Mouse (Mus musculus) layer of hippocampus, adult 2 months (tissue): Measurements from ENCODE around the gene Papola. TPM values are rescaled to one million over a fixed set of nuclear protein-coding genes. Genes with fewer than 3 reads are reported as not detected.

Experiments
- DNase-seq, 2 experiments: peaks; one replicate each; pipeline ENCODE4 v3.0.0; 2022; ENCODE audit warnings: low spot score in 2 of 2
- H3K27ac ChIP-seq: fragments of 200-600 bp; 2 replicates; pipeline ENCODE4 v1.8.1; 2022
- H3K4me3 ChIP-seq: fragments of 200-600 bp; 2 replicates; pipeline ENCODE4 v1.8.1; 2022; ENCODE audit warnings: mild to moderate bottlenecking
- CTCF ChIP-seq: fragments of 200-600 bp; conservative IDR thresholded peaks from 2 replicates; pipeline ENCODE4 v1.8.1; 2022; ENCODE audit warnings: antibody characterized with exemption, mild to moderate bottlenecking, moderate library complexity
- total RNA-seq, 2 experiments: library from RNA; stranded (reverse); gene quantifications; 2 replicates each; pipeline ENCODE4 v1.2.3; 2021

The Papola gene
- total RNA-seq, 2 experiments from 2014 or later = 156 to 163 TPM

GRCm38 (mm10) chr12:105769700-105770099, 14.8 kb upstream of the Papola start:
- DNase-seq = no peak
- no peak overlapping the region for H3K27ac ChIP-seq
- no peak for TF ChIP-seq CTCF
- no peak overlapping the region for H3K4me3 ChIP-seq

DNA sequence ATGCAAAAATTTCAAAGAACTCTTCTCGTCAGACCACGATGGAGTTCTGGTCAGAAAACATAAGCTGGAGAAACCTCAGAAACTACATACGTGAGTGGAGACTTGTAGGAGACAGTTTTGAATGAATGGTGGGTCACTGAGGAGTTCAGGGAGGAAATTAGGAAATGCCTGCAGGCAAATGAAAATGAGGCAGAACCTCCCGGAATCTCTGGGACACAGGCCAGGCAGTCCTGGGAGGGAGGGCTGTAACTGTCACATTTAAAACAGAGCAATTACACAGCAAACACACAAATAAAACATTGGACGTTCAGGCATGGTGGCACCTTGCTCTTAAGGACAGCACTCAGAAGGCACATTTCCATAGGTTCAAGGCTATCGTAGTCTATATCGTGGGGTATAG, 9.6 kb upstream of the Papola start:
- H3K4me3 ChIP-seq = no peak overlapping the region
- TF ChIP-seq CTCF = no peak
- DNase-seq = no peak
- H3K27ac ChIP-seq = no peak overlapping the region

DNA sequence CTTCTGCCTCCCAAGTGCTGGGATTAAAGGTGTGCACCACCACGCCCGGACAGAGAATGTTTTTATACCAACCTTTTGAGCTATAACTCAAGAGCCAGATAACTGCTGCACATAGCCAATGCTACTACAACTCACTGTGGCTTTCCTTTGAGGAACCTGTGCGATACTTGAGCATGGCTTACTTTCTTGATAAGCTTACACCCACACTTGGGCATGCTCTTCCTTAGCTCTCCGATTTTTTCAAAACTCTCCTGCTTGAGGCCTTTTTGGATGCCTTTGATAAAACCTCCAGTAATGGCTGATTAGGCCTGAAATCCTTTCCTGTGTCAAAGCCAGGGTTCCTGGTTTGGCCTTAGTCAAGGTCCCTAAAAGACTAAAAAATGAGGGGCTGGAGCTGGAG, 6.8 kb upstream of the Papola start:
- DNase-seq = no peak
- no peak overlapping the region for H3K4me3 ChIP-seq
- no peak for TF ChIP-seq CTCF
- no peak overlapping the region for H3K27ac ChIP-seq

GRCm38 (mm10) chr12:105785000-105785774, 693 bp downstream of the Papola start:
- DNase-seq = peak; percentile 32 to 62
- peak overlapping the region; percentile 72 for H3K4me3 ChIP-seq
- TF ChIP-seq CTCF = no peak

GRCm38 (mm10) chr12:105786113-105786512, 1.6 kb downstream of the Papola start:
- TF ChIP-seq CTCF = no peak
- H3K4me3 ChIP-seq = peak overlapping the region; percentile 72
- DNase-seq = no peak
- no peak overlapping the region for H3K27ac ChIP-seq

More at GRCm38 (mm10) chr12:105785000-105785774, 693 bp downstream of the Papola start:
- H3K27ac ChIP-seq = peak overlapping the region; percentile 95

DNA sequence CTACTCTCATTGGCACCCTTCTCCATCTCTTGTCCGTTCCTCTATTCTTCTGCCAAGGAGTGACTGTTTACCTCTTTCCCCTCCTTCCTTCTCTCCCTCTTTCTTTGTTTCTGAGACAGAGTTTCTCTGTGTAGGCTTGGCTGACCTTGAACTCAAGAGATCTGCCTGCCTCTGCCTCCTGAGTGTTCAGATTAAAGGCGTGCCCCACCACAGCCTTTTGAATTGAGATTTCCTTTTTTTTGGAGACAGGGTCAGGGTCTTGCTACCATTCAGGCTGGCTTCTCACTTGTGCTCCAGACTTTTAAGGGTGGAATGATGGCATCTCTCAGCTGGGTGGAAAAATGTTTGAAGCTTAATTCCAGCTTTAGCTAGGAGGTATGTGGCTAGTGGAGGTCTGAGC, 3.1 kb downstream of the Papola start:
- Histone ChIP-seq H3K27ac (no peak overlapping the region), H3K4me3 (no peak overlapping the region)
- no peak for DNase-seq
- TF ChIP-seq CTCF = no peak

GRCm38 (mm10) chr12:105789885-105790284, 5.4 kb downstream of the Papola start:
- H3K4me3 ChIP-seq = no peak overlapping the region
- no peak for TF ChIP-seq CTCF
- no peak overlapping the region for H3K27ac ChIP-seq
- no peak for DNase-seq

- no peak for TF ChIP-seq CTCF
- H3K4me3 ChIP-seq = no peak overlapping the region
- H3K27ac ChIP-seq = no peak overlapping the region
- no peak for DNase-seq
These were observed 10.4 kb downstream of the Papola start for GRCm38 (mm10) chr12:105794896-105795295.

DNA sequence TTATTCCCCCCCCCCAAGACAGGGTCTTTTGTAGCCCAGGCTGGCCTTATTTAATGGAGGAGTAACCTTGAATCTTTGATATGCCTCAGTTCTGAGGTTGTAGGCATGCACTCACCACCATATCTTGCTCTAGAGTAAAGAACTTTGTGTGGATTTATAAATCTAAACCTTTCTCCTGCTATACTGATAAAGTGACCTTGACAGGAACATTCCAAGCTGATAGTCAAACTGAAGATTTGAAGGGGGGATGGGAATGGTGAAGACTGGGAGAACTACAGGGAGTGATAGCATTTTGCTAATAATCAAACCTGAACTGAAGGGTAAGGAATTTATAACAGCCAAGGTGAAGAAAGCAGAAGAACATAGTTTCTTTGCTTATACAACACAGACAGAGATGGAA, 13.5 kb downstream of the Papola start:
- Histone ChIP-seq H3K4me3 (no peak overlapping the region), H3K27ac (no peak overlapping the region)
- no peak for TF ChIP-seq CTCF
- DNase-seq = no peak

- no peak for TF ChIP-seq CTCF
- no peak overlapping the region for H3K4me3 ChIP-seq
- DNase-seq = no peak
- H3K27ac ChIP-seq = no peak overlapping the region
These were observed 21.3 kb downstream of the Papola start for GRCm38 (mm10) chr12:105805790-105806189.

DNA sequence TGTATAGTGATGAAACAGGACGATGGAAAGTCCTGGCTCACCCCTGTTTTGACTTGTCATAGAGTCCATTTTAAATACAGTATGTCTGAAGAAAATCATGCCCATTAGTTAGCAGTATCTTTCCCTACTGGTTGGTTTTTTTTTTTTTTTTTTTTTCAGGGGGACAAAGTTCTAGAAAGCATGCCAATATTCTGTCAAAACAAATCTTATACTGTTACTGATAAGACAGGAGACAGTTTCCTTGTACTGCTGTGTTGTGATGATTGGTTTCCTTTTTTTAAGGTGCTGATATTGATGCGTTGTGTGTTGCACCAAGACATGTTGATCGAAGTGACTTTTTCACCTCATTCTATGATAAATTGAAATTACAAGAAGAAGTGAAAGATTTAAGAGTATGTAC, 21.7 kb downstream of the Papola start:
- no peak for TF ChIP-seq CTCF
- Histone ChIP-seq H3K4me3 (no peak overlapping the region), H3K27ac (no peak overlapping the region)
- DNase-seq = no peak

- no peak for DNase-seq
- Histone ChIP-seq H3K27ac (no peak overlapping the region), H3K4me3 (no peak overlapping the region)
- TF ChIP-seq CTCF = no peak
These were observed 22.9 kb downstream of the Papola start for GRCm38 (mm10) chr12:105807416-105807815.

- no peak for DNase-seq
- TF ChIP-seq CTCF = no peak
- no peak overlapping the region for H3K4me3 ChIP-seq
- H3K27ac ChIP-seq = no peak overlapping the region
These were observed 24.5 kb downstream of the Papola start for GRCm38 (mm10) chr12:105808945-105809344.

- Histone ChIP-seq H3K27ac (no peak overlapping the region), H3K4me3 (no peak overlapping the region)
- no peak for TF ChIP-seq CTCF
- no peak for DNase-seq
These were observed 26.1 kb downstream of the Papola start for GRCm38 (mm10) chr12:105810608-105811007.
